Mouse (Mus musculus): ENCODE measurements at regions not wholly inside any gene's neighbourhood (a gene's known extent, or its start where the extent isn't known, plus 50 kb on each side); places are given as distances from the start of the nearest gene placed in this dataset.

- H3K27ac ChIP-seq = no peak overlapping the region
- ATAC-seq (ENCODE audit: insufficient read depth, low FRiP score, low read depth) = no peak
- no peak overlapping the region for H3K4me2 ChIP-seq
- H3K36me3 ChIP-seq = no peaks in the 10 kb centered on the region
- WGBS = 48% methylated on average over 5 of the region's 5 CpGs
- no peaks in the 10 kb centered on the region for H3K27me3 ChIP-seq (replicated peaks)
- no peak overlapping the region for H3K9ac ChIP-seq
- H3K4me1 ChIP-seq = 0 out of 2 replicates have a peak, but pooled peaks cover 2% of the 10 kb centered on the region
- H3K9me3 ChIP-seq = no peaks in the 10 kb centered on the region
- H3K4me3 ChIP-seq (replicated peaks) = no peak overlapping the region
Observed at GRCm38 (mm10) chr8:26452976-26453573, 333.7 kb downstream of the Gm45692 start.

GRCm38 (mm10) chr8:26465346-26465745, 346.0 kb downstream of the Gm45692 start:
- H3K4me2 ChIP-seq = no peak overlapping the region
- no peak overlapping the region for H3K4me3 ChIP-seq (replicated peaks)
- H3K36me3 ChIP-seq = no peaks in the 10 kb centered on the region
- no peaks in the 10 kb centered on the region for H3K9me3 ChIP-seq
- H3K27ac ChIP-seq = no peak overlapping the region
- no peak for ATAC-seq (ENCODE audit: insufficient read depth, low FRiP score, low read depth)
- no peak overlapping the region for H3K9ac ChIP-seq
- 0 out of 2 replicates have a peak, but pooled peaks cover 2% of the 10 kb centered on the region for H3K27me3 ChIP-seq (replicated peaks)
- 0 out of 2 replicates have a peak, but pooled peaks cover 2% of the 10 kb centered on the region for H3K4me1 ChIP-seq
- 76% methylated on average over 2 of the region's 2 CpGs for WGBS

DNA sequence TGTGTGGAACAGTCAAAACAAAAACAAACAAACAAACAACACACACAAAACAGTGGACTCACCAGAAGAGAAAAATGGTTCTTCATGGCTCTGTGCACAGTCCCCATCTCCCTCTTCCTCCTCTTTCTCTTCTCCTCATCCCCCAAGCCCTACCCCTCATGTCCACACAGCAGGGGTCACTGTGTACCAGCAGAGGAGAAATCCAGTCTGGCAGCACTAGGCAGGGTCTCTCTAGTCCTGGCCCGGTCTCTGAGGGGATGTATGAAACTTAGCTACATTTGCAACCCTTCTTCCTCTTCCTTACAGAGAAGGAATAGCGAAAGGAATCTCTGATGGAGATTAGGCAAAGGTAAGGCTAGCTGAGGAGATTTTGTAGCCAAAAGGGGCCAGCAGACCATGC, 349.1 kb downstream of the Gm45692 start:
- Histone ChIP-seq H3K4me2 (no peak overlapping the region), H3K36me3 (no peaks in the 10 kb centered on the region), H3K27me3 (replicated peaks) (0 out of 2 replicates have a peak, but pooled peaks cover 2% of the 10 kb centered on the region), H3K4me1 (0 out of 2 replicates have a peak, but pooled peaks cover 2% of the 10 kb centered on the region), H3K27ac (no peak overlapping the region), H3K9me3 (no peaks in the 10 kb centered on the region), H3K9ac (no peak overlapping the region), H3K4me3 (replicated peaks) (no peak overlapping the region)
- 70% methylated on average over 2 of the region's 2 CpGs for WGBS
- no peak for ATAC-seq (ENCODE audit: insufficient read depth, low FRiP score, low read depth)

DNA sequence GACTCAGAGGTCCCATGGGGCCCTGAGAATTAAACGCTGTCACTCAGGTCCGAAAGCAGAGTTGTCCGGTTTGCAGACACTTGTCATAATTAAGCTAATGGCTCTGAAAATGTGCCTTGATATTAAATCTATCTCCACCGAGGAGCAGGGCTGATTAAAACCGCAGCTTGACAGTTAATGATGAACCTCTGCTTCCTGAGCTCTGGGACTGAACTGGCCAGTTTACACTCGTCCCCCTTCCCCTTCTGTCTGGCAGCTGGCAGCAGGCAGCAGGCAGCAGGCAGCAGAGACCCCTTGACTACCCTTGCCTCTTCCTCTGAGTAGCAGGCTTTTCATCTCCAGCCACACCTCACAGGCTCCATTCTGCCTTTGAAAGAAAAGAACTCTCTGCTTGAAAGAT, 350.4 kb downstream of the Gm45692 start:
- Histone ChIP-seq H3K9me3 (no peaks in the 10 kb centered on the region), H3K4me1 (0 out of 2 replicates have a peak, but pooled peaks cover 2% of the 10 kb centered on the region), H3K27me3 (replicated peaks) (0 out of 2 replicates have a peak, but pooled peaks cover 2% of the 10 kb centered on the region), H3K4me2 (no peak overlapping the region), H3K27ac (no peak overlapping the region), H3K9ac (no peak overlapping the region), H3K36me3 (no peaks in the 10 kb centered on the region), H3K4me3 (replicated peaks) (no peak overlapping the region)
- WGBS = 47% methylated on average over 6 of the region's 6 CpGs
- ATAC-seq (ENCODE audit: insufficient read depth, low FRiP score, low read depth) = no peak

GRCm38 (mm10) chr8:26471811-26472550, 352.6 kb downstream of the Gm45692 start:
- Histone ChIP-seq H3K27me3 (replicated peaks) (0 out of 2 replicates have a peak, but pooled peaks cover 2% of the 10 kb centered on the region), H3K9ac (no peak overlapping the region), H3K9me3 (no peaks in the 10 kb centered on the region), H3K4me1 (0 out of 2 replicates have a peak, but pooled peaks cover 2% of the 10 kb centered on the region), H3K4me3 (replicated peaks) (no peak overlapping the region), H3K27ac (no peak overlapping the region), H3K36me3 (no peaks in the 10 kb centered on the region), H3K4me2 (no peak overlapping the region)
- ATAC-seq (ENCODE audit: insufficient read depth, low FRiP score, low read depth) = no peak
- WGBS = 43% methylated on average over 12 of the region's 12 CpGs

DNA sequence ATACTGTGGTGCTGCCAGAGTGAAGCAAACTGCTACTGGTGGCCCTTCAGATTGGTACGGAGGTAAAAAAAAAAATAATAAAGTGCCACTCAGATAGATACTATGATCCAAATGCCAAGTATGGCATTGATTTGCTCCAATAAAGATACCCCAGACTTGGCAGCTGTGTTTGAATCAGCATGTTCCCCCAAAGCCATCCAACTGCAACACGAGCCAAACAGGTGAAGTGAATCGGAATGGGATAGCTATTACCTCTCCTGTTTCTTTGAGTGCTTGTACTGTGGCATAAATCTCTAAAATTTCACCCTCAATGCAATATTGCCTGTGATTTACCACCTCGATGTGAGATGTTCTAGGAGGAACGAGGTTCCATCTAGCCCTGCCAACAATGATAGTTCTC, 365.4 kb downstream of the Gm45692 start:
- Histone ChIP-seq H3K27ac (no peak overlapping the region), H3K36me3 (no peaks in the 10 kb centered on the region), H3K4me2 (no peak overlapping the region), H3K27me3 (replicated peaks) (no peaks in the 10 kb centered on the region), H3K4me1 (no peaks in the 10 kb centered on the region), H3K9ac (no peak overlapping the region), H3K4me3 (replicated peaks) (no peak overlapping the region), H3K9me3 (no peaks in the 10 kb centered on the region)
- WGBS = 92% methylated on average over 5 of the region's 5 CpGs
- ATAC-seq (ENCODE audit: insufficient read depth, low FRiP score, low read depth) = no peak

DNA sequence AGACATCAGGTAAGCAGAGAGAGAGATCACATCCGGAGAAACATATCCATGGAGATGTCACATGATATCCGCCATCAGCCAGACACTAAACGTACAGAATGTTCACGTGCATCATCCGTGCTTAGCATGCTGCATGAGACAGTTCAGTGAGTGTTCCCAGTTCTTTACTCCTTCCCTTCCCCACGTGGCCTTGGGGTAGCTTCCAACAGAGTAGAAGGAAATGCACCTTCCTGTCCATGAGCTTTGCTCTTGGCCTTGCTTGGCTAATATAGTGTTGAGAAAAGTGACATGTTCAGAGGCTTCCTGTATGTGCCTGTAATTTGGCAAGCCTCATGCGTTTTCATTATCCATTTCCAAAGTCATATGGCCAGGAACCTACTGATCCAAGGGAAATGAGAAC, 368.5 kb downstream of the Gm45692 start:
- no peak for ATAC-seq (ENCODE audit: insufficient read depth, low FRiP score, low read depth)
- Histone ChIP-seq H3K36me3 (no peaks in the 10 kb centered on the region), H3K9me3 (no peaks in the 10 kb centered on the region), H3K9ac (no peak overlapping the region), H3K27ac (no peak overlapping the region), H3K4me1 (no peaks in the 10 kb centered on the region), H3K4me3 (replicated peaks) (no peak overlapping the region), H3K4me2 (no peak overlapping the region), H3K27me3 (replicated peaks) (no peaks in the 10 kb centered on the region)
- whole genome bisulfite sequencing = 85% methylated on average over 7 of the region's 7 CpGs

DNA sequence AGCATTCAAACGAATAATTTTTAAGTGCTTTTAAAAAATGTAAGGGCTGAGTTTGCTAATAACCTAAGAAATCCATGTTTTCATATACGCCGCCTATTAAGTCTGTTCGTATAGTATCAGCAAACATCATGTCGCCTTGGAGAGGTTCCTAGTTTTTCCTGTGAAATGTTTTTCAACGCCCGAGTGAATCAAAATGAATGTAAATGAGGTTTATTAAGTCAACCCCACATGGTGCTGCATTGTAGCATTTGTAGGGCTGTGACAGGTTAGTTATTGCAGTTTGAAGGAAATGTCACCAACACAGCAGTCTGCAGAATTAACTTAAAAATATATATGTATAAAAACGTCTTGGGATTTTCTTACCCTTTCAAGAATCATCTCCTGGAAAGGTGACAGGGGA, 369.3 kb downstream of the Gm45692 start:
- no peaks in the 10 kb centered on the region for H3K9me3 ChIP-seq
- no peak overlapping the region for H3K4me2 ChIP-seq
- no peak overlapping the region for H3K9ac ChIP-seq
- no peak overlapping the region for H3K27ac ChIP-seq
- no peak overlapping the region for H3K4me3 ChIP-seq (replicated peaks)
- no peaks in the 10 kb centered on the region for H3K4me1 ChIP-seq
- H3K27me3 ChIP-seq (replicated peaks) = no peaks in the 10 kb centered on the region
- ATAC-seq (ENCODE audit: insufficient read depth, low FRiP score, low read depth) = no peak
- H3K36me3 ChIP-seq = no peaks in the 10 kb centered on the region
- 71% methylated on average over 8 of the region's 8 CpGs for WGBS

DNA sequence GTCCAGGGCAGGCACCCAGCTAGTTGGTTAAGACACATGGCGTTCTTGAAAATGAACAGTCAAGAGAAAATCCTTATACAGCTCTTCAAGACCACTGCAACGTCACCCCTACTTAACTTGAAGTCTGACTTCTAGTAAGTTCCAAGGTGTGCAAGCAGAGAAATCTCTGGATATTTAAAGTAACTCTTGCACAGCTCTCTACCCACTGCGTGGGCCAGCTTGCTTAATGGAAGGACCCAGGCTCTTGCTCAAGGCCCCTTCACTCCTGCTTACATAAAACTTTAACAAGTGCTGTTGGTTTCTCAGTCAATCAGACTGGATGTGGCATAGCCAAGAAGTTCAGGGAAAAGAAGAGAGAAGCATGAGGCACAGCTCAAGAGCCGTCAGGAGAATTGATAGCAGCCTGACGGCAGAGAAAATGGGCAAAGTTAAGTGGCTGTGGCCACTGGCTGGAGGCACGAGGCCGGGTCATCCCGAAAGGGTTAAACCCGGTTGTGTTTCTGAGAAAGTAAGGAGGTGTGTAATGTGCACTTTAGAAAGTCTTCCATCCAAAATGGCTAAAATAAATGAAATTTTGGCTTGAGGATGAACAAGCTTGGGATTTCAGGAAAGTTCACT, 382.0 kb downstream of the Gm45692 start:
- Histone ChIP-seq H3K36me3 (no peaks in the 10 kb centered on the region), H3K9me3 (no peaks in the 10 kb centered on the region), H3K4me2 (no peak overlapping the region), H3K27ac (no peak overlapping the region), H3K4me1 (no peaks in the 10 kb centered on the region), H3K27me3 (replicated peaks) (no peaks in the 10 kb centered on the region), H3K4me3 (replicated peaks) (no peak overlapping the region), H3K9ac (no peak overlapping the region)
- ATAC-seq (ENCODE audit: insufficient read depth, low FRiP score, low read depth) = no peak
- WGBS = 53% methylated on average over 9 of the region's 9 CpGs

DNA sequence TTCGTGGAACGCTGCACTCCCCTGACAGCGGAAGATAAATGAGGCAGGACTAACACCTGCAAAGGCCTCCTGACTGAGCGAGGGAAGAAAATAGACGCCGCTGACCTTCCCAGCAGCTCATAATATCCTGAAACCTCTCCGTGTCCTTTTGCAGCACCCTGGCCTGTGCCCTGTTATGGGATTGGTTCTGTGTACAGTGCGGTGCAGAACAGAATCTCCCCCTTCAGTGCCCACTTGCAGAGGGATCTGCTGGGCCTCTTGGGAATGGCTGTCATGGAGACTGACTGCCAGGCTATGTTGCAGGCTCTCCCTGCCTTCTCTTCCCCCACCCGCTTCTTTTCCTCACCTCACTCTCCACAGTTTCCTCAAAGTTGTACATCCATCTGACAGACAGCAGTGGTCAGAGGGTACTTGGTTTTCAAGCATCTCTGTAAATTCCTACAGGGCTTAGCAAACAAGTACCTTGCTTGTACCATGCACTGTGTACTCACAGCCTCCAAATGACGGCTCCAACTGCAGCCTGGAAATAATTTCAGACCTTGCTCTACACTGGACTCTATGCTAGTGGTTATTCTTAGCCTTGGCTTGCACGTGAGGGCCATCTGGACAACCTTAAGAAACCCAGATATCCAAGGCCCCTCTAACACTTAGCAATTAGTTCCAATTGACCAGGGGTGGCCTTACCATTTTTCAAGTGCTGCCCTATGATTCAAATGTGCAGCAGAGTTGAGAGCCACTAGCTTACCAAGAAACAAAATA, 382.7 kb downstream of the Gm45692 start:
- no peak overlapping the region for H3K4me2 ChIP-seq
- no peak for ATAC-seq (ENCODE audit: insufficient read depth, low FRiP score, low read depth)

GRCm38 (mm10) chr8:26502772-26503171, 383.4 kb downstream of the Gm45692 start:
- no peaks in the 10 kb centered on the region for H3K36me3 ChIP-seq
- WGBS = 50% methylated on average over 4 of the region's 4 CpGs
- no peak for ATAC-seq (ENCODE audit: insufficient read depth, low FRiP score, low read depth)
- H3K4me1 ChIP-seq = 0 out of 2 replicates have a peak, but pooled peaks cover 1% of the 10 kb centered on the region
- H3K27ac ChIP-seq = no peak overlapping the region
- H3K9ac ChIP-seq = no peak overlapping the region
- no peak overlapping the region for H3K4me3 ChIP-seq (replicated peaks)
- no peaks in the 10 kb centered on the region for H3K9me3 ChIP-seq
- H3K27me3 ChIP-seq (replicated peaks) = peaks cover 4% of the 10 kb centered on the region; the same call in 1 of the 2 replicates
- H3K4me2 ChIP-seq = no peak overlapping the region

More for the DNA sequence above, 382.7 kb downstream of the Gm45692 start:
- Histone ChIP-seq H3K27me3 (replicated peaks) (no peaks in the 10 kb centered on the region), H3K4me3 (replicated peaks) (no peak overlapping the region), H3K4me1 (no peaks in the 10 kb centered on the region), H3K9me3 (no peaks in the 10 kb centered on the region), H3K36me3 (no peaks in the 10 kb centered on the region), H3K9ac (no peak overlapping the region), H3K27ac (no peak overlapping the region)
- 33% methylated on average over 11 of the region's 11 CpGs for whole genome bisulfite sequencing

Measured in stomach, embryonic 15.5 days (tissue).